Mouse (Mus musculus) megakaryocyte, embryonic 14.5 days (primary cell): Measurements from ENCODE around the gene Arf5. TPM values are rescaled to one million over a fixed set of nuclear protein-coding genes. Genes with fewer than 3 reads are reported as not detected.

Experiments
- H3K27me3 ChIP-seq: replicated peaks from 2 replicates; pipeline ENCODE3; 2012; ENCODE audit warnings: inconsistent platforms
- H3K36me3 ChIP-seq: replicated peaks from 2 replicates; pipeline ENCODE3; 2012; ENCODE audit warnings: low read length, inconsistent platforms, mixed read lengths
- H3K4me1 ChIP-seq: 2 replicates; pipeline ENCODE4 v1.6.1; 2012; ENCODE audit warnings: inconsistent platforms
- H3K4me3 ChIP-seq: replicated peaks from 2 replicates; pipeline ENCODE3; 2012; ENCODE audit warnings: moderate library complexity, mild to moderate bottlenecking, inconsistent platforms
- H3K9me3 ChIP-seq: 2 replicates; pipeline ENCODE4 v1.6.1; 2012; ENCODE audit warnings: inconsistent platforms
- FLI1 ChIP-seq: IDR thresholded peaks from 2 replicates; pipeline ENCODE4 v1.6.1; 2012; ENCODE audit warnings: low read length, inconsistent platforms, mixed read lengths
- GATA1 ChIP-seq: IDR thresholded peaks from 3 replicates; pipeline ENCODE4 v1.6.1; 2012; ENCODE audit warnings: mixed read lengths, low read length, inconsistent platforms, borderline replicate concordance
- polyA plus RNA-seq: library from polyadenylated mRNA; stranded (reverse); fragments of >175 nt; gene quantifications from 2 replicates; pipeline ENCODE4 v1.2.3, GENCODE M21; 2012; ENCODE audit warnings: low replicate concordance; ENCODE audit not compliant: insufficient read depth

The Arf5 gene
- polyA plus RNA-seq, 1 experiment = 1,048 TPM

GRCm38 (mm10) chr6:28425019-28425418, 1.7 kb downstream of the Arf5 start:
- peak overlapping the region; percentile 6 for H3K4me3 ChIP-seq
- peaks cover 60% of the 10 kb centered on the region for H3K4me1 ChIP-seq
- H3K27me3 ChIP-seq = no peaks in the 10 kb centered on the region
- TF ChIP-seq FLI1 = no peak
- TF ChIP-seq GATA1 = no peak
- H3K9me3 ChIP-seq = no peaks in the 10 kb centered on the region
- peaks cover 44% of the 10 kb centered on the region for H3K36me3 ChIP-seq

GRCm38 (mm10) chr6:28427096-28427839, 3.9 kb downstream of the Arf5 start, which contains the start of gene Fscn3:
Gene Fscn3 (plus strand): TSS chr6:28427789.
- Histone ChIP-seq H3K27me3 (peaks cover 2% of the 10 kb centered on the region), H3K4me1 (peaks cover 46% of the 10 kb centered on the region), H3K9me3 (no peaks in the 10 kb centered on the region), H3K36me3 (peaks cover 38% of the 10 kb centered on the region), H3K4me3 (no peak within 1 kb of the TSS)
- TF ChIP-seq FLI1 (no peak), GATA1 (no peak)

GRCm38 (mm10) chr6:28428290-28428689, 4.9 kb downstream of the Arf5 start, which contains the start of gene Gcc1:
Gene Gcc1 (minus strand): TSS chr6:28428390.
- Histone ChIP-seq H3K36me3 (peaks cover 38% of the 10 kb centered on the region), H3K4me1 (peaks cover 37% of the 10 kb centered on the region), H3K4me3 (no peak within 1 kb of the TSS), H3K9me3 (no peaks in the 10 kb centered on the region), H3K27me3 (peaks cover 2% of the 10 kb centered on the region)
- TF ChIP-seq FLI1 (no peak), GATA1 (no peak)

- Histone ChIP-seq H3K27me3 (peaks cover 5% of the 10 kb centered on the region), H3K4me1 (peaks cover 27% of the 10 kb centered on the region), H3K9me3 (no peaks in the 10 kb centered on the region), H3K36me3 (peaks cover 32% of the 10 kb centered on the region), H3K4me3 (no peak overlapping the region)
- TF ChIP-seq FLI1 (no peak), GATA1 (no peak)
These were observed 6.5 kb downstream of the Arf5 start for GRCm38 (mm10) chr6:28429870-28430269.

- H3K9me3 ChIP-seq = no peaks in the 10 kb centered on the region
- H3K4me1 ChIP-seq = peaks cover 19% of the 10 kb centered on the region
- H3K27me3 ChIP-seq = peaks cover 7% of the 10 kb centered on the region
- H3K36me3 ChIP-seq = peaks cover 21% of the 10 kb centered on the region
- TF ChIP-seq FLI1 = no peak
- no peak overlapping the region for H3K4me3 ChIP-seq
These were observed 7.6 kb downstream of the Arf5 start for GRCm38 (mm10) chr6:28430795-28431537.

- Histone ChIP-seq H3K9me3 (no peaks in the 10 kb centered on the region), H3K27me3 (peaks cover 7% of the 10 kb centered on the region), H3K36me3 (peaks cover 16% of the 10 kb centered on the region), H3K4me1 (peaks cover 14% of the 10 kb centered on the region), H3K4me3 (no peak overlapping the region)
- TF ChIP-seq GATA1 (no peak), FLI1 (no peak)
These were observed 8.1 kb downstream of the Arf5 start for GRCm38 (mm10) chr6:28431538-28431855.

- Histone ChIP-seq H3K4me3 (no peak overlapping the region), H3K36me3 (no peaks in the 10 kb centered on the region), H3K4me1 (peaks cover 13% of the 10 kb centered on the region), H3K27me3 (peaks cover 80% of the 10 kb centered on the region), H3K9me3 (no peaks in the 10 kb centered on the region; the same call in 1 of the 2 replicates)
- TF ChIP-seq FLI1 (no peak), GATA1 (no peak)
These were observed 24.6 kb downstream of the Arf5 start for GRCm38 (mm10) chr6:28447937-28448336.

GRCm38 (mm10) chr6:28449253-28449652, 25.9 kb downstream of the Arf5 start, which contains the start of gene Pax4:
Gene Pax4 (minus strand): TSS chr6:28449353.
- TF ChIP-seq FLI1 (no peak), GATA1 (no peak)
- Histone ChIP-seq H3K4me1 (peaks cover 17% of the 10 kb centered on the region), H3K9me3 (no peaks in the 10 kb centered on the region; the same call in 1 of the 2 replicates), H3K36me3 (no peaks in the 10 kb centered on the region), H3K4me3 (no peak within 1 kb of the TSS), H3K27me3 (peaks cover 73% of the 10 kb centered on the region)

- peaks cover 67% of the 10 kb centered on the region for H3K27me3 ChIP-seq
- no peak overlapping the region for H3K4me3 ChIP-seq
- TF ChIP-seq FLI1 (no peak), GATA1 (no peak)
These were observed 27.1 kb downstream of the Arf5 start for GRCm38 (mm10) chr6:28450481-28450880.

GRCm38 (mm10) chr6:28450977-28451376, 27.6 kb downstream of the Arf5 start:
- H3K27me3 ChIP-seq = peaks cover 63% of the 10 kb centered on the region
- TF ChIP-seq GATA1 (no peak), FLI1 (no peak)
- no peaks in the 10 kb centered on the region for H3K36me3 ChIP-seq
- peaks cover 17% of the 10 kb centered on the region for H3K4me1 ChIP-seq
- H3K9me3 ChIP-seq = no peaks in the 10 kb centered on the region; the same call in 1 of the 2 replicates
- H3K4me3 ChIP-seq = no peak overlapping the region

More at GRCm38 (mm10) chr6:28450481-28450880, 27.1 kb downstream of the Arf5 start:
- Histone ChIP-seq H3K4me1 (peaks cover 17% of the 10 kb centered on the region), H3K9me3 (no peaks in the 10 kb centered on the region; the same call in 1 of the 2 replicates), H3K36me3 (no peaks in the 10 kb centered on the region)
